Mouse (Mus musculus) MEL (cell line): ENCODE data around the gene Tmprss12. TPM values are rescaled to one million over a fixed set of nuclear protein-coding genes. Genes with fewer than 3 reads are reported as not detected.
A peak's percentile ranks its signal among the peaks of the same experiment; 100 is the strongest.

Experiments
- DNase-seq: peaks from one replicate; pipeline ENCODE4 v3.0.0; 2011; ENCODE audit warnings: low read depth, low spot score
- H3K27ac ChIP-seq: 2 replicates; pipeline ENCODE4 v1.5.1; 2012; ENCODE audit warnings: low read depth, mild to moderate bottlenecking, control low read depth, low read length, moderate library complexity; ENCODE audit not compliant: control insufficient read depth
- H3K27me3 ChIP-seq, 2 experiments: fragments of 150-350 bp in 1 of 2; sonication (generic) in 1 of 2; 2 replicates each; pipeline ENCODE4 v1.6.1; 2012; ENCODE audit warnings: low read length in 2 of 2, mild to moderate bottlenecking in 2 of 2, improper control_type of control experiment in 1 of 2, moderate library complexity in 1 of 2; ENCODE audit not compliant: insufficient read depth in 2 of 2, control insufficient read depth in 1 of 2
- H3K36me3 ChIP-seq, 2 experiments: 2 replicates each; pipeline ENCODE4 v1.6.1; 2012 to 2014; ENCODE audit warnings: low read length in 2 of 2, improper control_type of control experiment in 1 of 2, inconsistent platforms in 1 of 2, mild to moderate bottlenecking in 1 of 2; ENCODE audit not compliant: insufficient read depth in 2 of 2, control insufficient read depth in 1 of 2
- H3K4me1 ChIP-seq, 2 experiments: fragments of 150-350 bp in 1 of 2; sonication (generic) in 1 of 2; 2 replicates each; pipeline ENCODE4 v1.6.1; 2012; ENCODE audit warnings: low read length in 2 of 2, improper control_type of control experiment in 1 of 2, mild to moderate bottlenecking in 1 of 2; ENCODE audit not compliant: insufficient read depth in 2 of 2, control insufficient read depth in 1 of 2
- H3K4me3 ChIP-seq, 2 experiments: fragments of 150-350 bp in 1 of 2; sonication (generic) in 1 of 2; 2 replicates each; pipeline ENCODE4 v1.5.1; 2012; ENCODE audit warnings: low read depth in 2 of 2, low read length in 2 of 2, mild to moderate bottlenecking in 2 of 2, moderate library complexity in 2 of 2, control low read depth in 1 of 2, improper control_type of control experiment in 1 of 2; ENCODE audit not compliant: control insufficient read depth in 1 of 2, insufficient read depth in 1 of 2
- H3K79me2 ChIP-seq: 2 replicates; pipeline ENCODE4 v1.6.1; 2012; ENCODE audit warnings: mild to moderate bottlenecking, low read length, moderate library complexity; ENCODE audit not compliant: control insufficient read depth, poor library complexity, insufficient read depth
- H3K9ac ChIP-seq: 2 replicates; pipeline ENCODE4 v1.6.1; 2012; ENCODE audit warnings: low read depth, mild to moderate bottlenecking, control low read depth, low read length, moderate library complexity; ENCODE audit not compliant: control insufficient read depth, poor library complexity, severe bottlenecking
- H3K9me3 ChIP-seq: fragments of 150-350 bp; sonication (generic); replicated peaks from 2 replicates; pipeline ENCODE4 v1.6.1; 2012; ENCODE audit warnings: mild to moderate bottlenecking, low read length, improper control_type of control experiment, moderate library complexity; ENCODE audit not compliant: insufficient read depth
- BHLHE40 ChIP-seq: IDR thresholded peaks from 2 replicates; pipeline ENCODE4 v1.6.1; 2012; ENCODE audit warnings: low read depth, mild to moderate bottlenecking, inconsistent platforms, low read length, improper control_type of control experiment, borderline replicate concordance
- CHD1 ChIP-seq: IDR thresholded peaks from 2 replicates; pipeline ENCODE4 v1.6.1; 2012; ENCODE audit warnings: low read depth, mild to moderate bottlenecking, inconsistent platforms, low read length, improper control_type of control experiment
- CTCF ChIP-seq, 3 experiments: IDR thresholded peaks in 2 of 3; conservative IDR thresholded peaks in 1 of 3; 2 replicates each; pipeline ENCODE4 v1.5.1; 2011 to 2012; ENCODE audit warnings: low read length in 3 of 3, low read depth in 2 of 3, mild to moderate bottlenecking in 2 of 3, improper control_type of control experiment in 1 of 3, inconsistent platforms in 1 of 3, mixed read lengths in 1 of 3, moderate library complexity in 1 of 3; ENCODE audit not compliant: control insufficient read depth in 1 of 3, insufficient read depth in 1 of 3, poor library complexity in 1 of 3, severe bottlenecking in 1 of 3
- E2F4 ChIP-seq: IDR thresholded peaks from 2 replicates; pipeline ENCODE4 v1.6.1; 2011; ENCODE audit warnings: low read depth, low read length, improper control_type of control experiment, borderline replicate concordance
- ELF1 ChIP-seq: IDR thresholded peaks from 2 replicates; pipeline ENCODE4 v1.6.1; 2014; ENCODE audit warnings: low read depth, mild to moderate bottlenecking, inconsistent platforms, low read length, improper control_type of control experiment, moderate library complexity
- EP300 ChIP-seq, 2 experiments: IDR thresholded peaks; 2 replicates each; pipeline ENCODE4 v1.6.1; 2011; ENCODE audit warnings: improper control_type of control experiment in 2 of 2, low read length in 2 of 2, low read depth in 1 of 2, mild to moderate bottlenecking in 1 of 2
- ETS1 ChIP-seq: IDR thresholded peaks from 2 replicates; pipeline ENCODE4 v1.6.1; 2012; ENCODE audit warnings: low read depth, mild to moderate bottlenecking, inconsistent platforms, low read length, improper control_type of control experiment, moderate library complexity
- GABPA ChIP-seq: IDR thresholded peaks from 2 replicates; pipeline ENCODE4 v1.6.1; 2012; ENCODE audit warnings: low read depth, mild to moderate bottlenecking, inconsistent platforms, low read length, improper control_type of control experiment, moderate library complexity
- GATA1 ChIP-seq: IDR thresholded peaks from 2 replicates; pipeline ENCODE4 v1.6.1; 2011; ENCODE audit warnings: low read depth, low read length, improper control_type of control experiment
- KAT2A ChIP-seq: conservative IDR thresholded peaks from 2 replicates; pipeline ENCODE4 v1.6.1; 2012; ENCODE audit warnings: low read depth, low read length, improper control_type of control experiment, inconsistent platforms
- MAFK ChIP-seq: IDR thresholded peaks from 2 replicates; pipeline ENCODE4 v1.6.1; 2011; ENCODE audit warnings: low read depth, mild to moderate bottlenecking, low read length, improper control_type of control experiment, borderline replicate concordance
- MAZ ChIP-seq: IDR thresholded peaks from 2 replicates; pipeline ENCODE4 v1.6.1; 2012; ENCODE audit warnings: low read depth, mild to moderate bottlenecking, inconsistent platforms, low read length, improper control_type of control experiment
- MXI1 ChIP-seq: IDR thresholded peaks from 2 replicates; pipeline ENCODE4 v1.6.1; 2011; ENCODE audit warnings: mild to moderate bottlenecking, low read depth, low read length, improper control_type of control experiment
- MYB ChIP-seq: IDR thresholded peaks from 2 replicates; pipeline ENCODE4 v1.6.1; 2011; ENCODE audit warnings: mild to moderate bottlenecking, low read depth, low read length, improper control_type of control experiment
- MYC ChIP-seq: IDR thresholded peaks from 2 replicates; pipeline ENCODE4 v1.6.1; 2011; ENCODE audit warnings: low read depth, mild to moderate bottlenecking, low read length, improper control_type of control experiment, moderate library complexity
- NELFE ChIP-seq: IDR thresholded peaks from 2 replicates; pipeline ENCODE4 v1.6.1; 2011; ENCODE audit warnings: low read depth, low read length, improper control_type of control experiment
- NRF1 ChIP-seq: IDR thresholded peaks from 2 replicates; pipeline ENCODE4 v1.6.1; 2014; ENCODE audit warnings: low read depth, mild to moderate bottlenecking, inconsistent platforms, low read length, improper control_type of control experiment, moderate library complexity; ENCODE audit not compliant: poor library complexity, insufficient read depth, severe bottlenecking
- POLR2A ChIP-seq, 2 experiments: IDR thresholded peaks; 2 replicates each; pipeline ENCODE4 v1.6.1; 2011 to 2012; ENCODE audit warnings: low read length in 2 of 2, mild to moderate bottlenecking in 2 of 2, control low read depth in 1 of 2, improper control_type of control experiment in 1 of 2, low read depth in 1 of 2, moderate library complexity in 1 of 2; ENCODE audit not compliant: control insufficient read depth in 1 of 2, insufficient read depth in 1 of 2, poor library complexity in 1 of 2
- POLR2AphosphoS2 ChIP-seq: IDR thresholded peaks from 2 replicates; pipeline ENCODE4 v1.6.1; 2011; ENCODE audit warnings: low read length, improper control_type of control experiment
- POLR2AphosphoS5 ChIP-seq: IDR thresholded peaks from 2 replicates; pipeline ENCODE4 v1.6.1; 2012; ENCODE audit warnings: low read depth, borderline replicate concordance, mild to moderate bottlenecking, inconsistent platforms, low read length, moderate library complexity, mixed read lengths
- RAD21 ChIP-seq: IDR thresholded peaks from 2 replicates; pipeline ENCODE4 v1.6.1; 2011; ENCODE audit warnings: mild to moderate bottlenecking, low read depth, low read length, improper control_type of control experiment
- RCOR1 ChIP-seq: IDR thresholded peaks from 2 replicates; pipeline ENCODE4 v1.6.1; 2012; ENCODE audit warnings: low read depth, mild to moderate bottlenecking, inconsistent platforms, low read length, improper control_type of control experiment
- SIN3A ChIP-seq: IDR thresholded peaks from 2 replicates; pipeline ENCODE4 v1.6.1; 2012; ENCODE audit warnings: low read length, improper control_type of control experiment, inconsistent platforms
- SMC3 ChIP-seq: IDR thresholded peaks from 2 replicates; pipeline ENCODE4 v1.6.1; 2011; ENCODE audit warnings: low read depth, low read length, improper control_type of control experiment
- TBP ChIP-seq: IDR thresholded peaks from 2 replicates; pipeline ENCODE4 v1.8.0; 2011; ENCODE audit warnings: low read depth, low read length, improper control_type of control experiment
- TCF12 ChIP-seq: IDR thresholded peaks from 2 replicates; pipeline ENCODE4 v1.6.1; 2014; ENCODE audit warnings: low read depth, mild to moderate bottlenecking, inconsistent platforms, low read length, improper control_type of control experiment, moderate library complexity
- UBTF ChIP-seq: IDR thresholded peaks from 2 replicates; pipeline ENCODE4 v1.6.1; 2012; ENCODE audit warnings: low read depth, mild to moderate bottlenecking, inconsistent platforms, low read length, improper control_type of control experiment, moderate library complexity, borderline replicate concordance; ENCODE audit not compliant: insufficient read depth
- USF1 ChIP-seq: IDR thresholded peaks from 2 replicates; pipeline ENCODE4 v1.6.1; 2014; ENCODE audit warnings: low read depth, mild to moderate bottlenecking, inconsistent platforms, low read length, improper control_type of control experiment, moderate library complexity
- USF2 ChIP-seq, 2 experiments: IDR thresholded peaks; 2 replicates each; pipeline ENCODE4 v1.6.1; 2011 to 2012; ENCODE audit warnings: improper control_type of control experiment in 2 of 2, low read length in 2 of 2, borderline replicate concordance in 1 of 2, inconsistent platforms in 1 of 2, low read depth in 1 of 2, mild to moderate bottlenecking in 1 of 2; ENCODE audit not compliant: insufficient read depth in 1 of 2
- ZC3H11A ChIP-seq: IDR thresholded peaks from 2 replicates; pipeline ENCODE4 v1.6.1; 2012; ENCODE audit warnings: low read depth, mild to moderate bottlenecking, inconsistent platforms, low read length, improper control_type of control experiment
- ZKSCAN1 ChIP-seq: IDR thresholded peaks from 2 replicates; pipeline ENCODE4 v1.6.1; 2012; ENCODE audit warnings: low read depth, mild to moderate bottlenecking, inconsistent platforms, low read length, improper control_type of control experiment, moderate library complexity
- ZMIZ1 ChIP-seq: IDR thresholded peaks from 2 replicates; pipeline ENCODE4 v1.6.1; 2012; ENCODE audit warnings: low read depth, mild to moderate bottlenecking, inconsistent platforms, low read length, improper control_type of control experiment, moderate library complexity
- polyA plus RNA-seq, 2 experiments: library from polyadenylated mRNA; stranded (reverse) in 1 of 2; unstranded in 1 of 2; fragments of >175 nt in 1 of 2; fragments of >200 nt in 1 of 2; gene quantifications; 2 replicates each; pipeline versions ENCODE4 v1.2.1 to v1.2.4; 2012; ENCODE audit warnings: low replicate concordance in 2 of 2, low read depth in 1 of 2; ENCODE audit not compliant: insufficient read length in 2 of 2, insufficient read depth in 1 of 2, missing spikeins in 1 of 2
- total RNA-seq: library from RNA; depleted of rRNA; stranded (reverse); fragments of 300-350 nt; gene quantifications from 2 replicates; pipeline ENCODE4 v1.2.3, GENCODE M21; 2012

Tmprss12 gene
- total and polyA plus RNA-seq, 3 experiments, result not detected

GRCm38 (mm10) chr15:100306201-100306600 lies 25.6 kb downstream of the Tmprss12 start:
- H3K9ac ChIP-seq, result no peak overlapping the region; the same call in 1 of the 2 replicates
- H3K4me3 ChIP-seq, result peak overlapping the region in 1 of 2 experiments; percentile 99; a peak in 2 of 4 replicates
- no peaks in the 10 kb centered on the region for H3K9me3 ChIP-seq
- DNase-seq, result peak; percentile 60
- H3K36me3 ChIP-seq, result peaks cover 0 to 21% of the 10 kb centered on the region in 2 experiments; a peak in 2 of 4 replicates
- H3K27ac ChIP-seq, result peak overlapping the region; percentile 30; the same call in 1 of the 2 replicates
- TF ChIP-seq EP300 (IDR thresholded peaks at IDR 0.05; ENCODE audit: low read depth in 1 of 2, low read length in 2 of 2), result peak in 1 of 2 experiments; percentile 25; a peak in 1 of 4 replicates
- no peak for TF ChIP-seq UBTF
- TF ChIP-seq TCF12, result no peak
- 0 out of 2 replicates have a peak, but pooled peaks have one; percentile 15 for TF ChIP-seq GATA1
- TF ChIP-seq E2F4, result no peak
- TF ChIP-seq ZC3H11A, result no peak
- no peak for TF ChIP-seq NELFE
- no peak for TF ChIP-seq SMC3
- TF ChIP-seq ZKSCAN1, result no peak
- TF ChIP-seq MAFK, result no peak
- TF ChIP-seq GABPA, result no peak
- TF ChIP-seq MXI1, result peak; percentile 51; the same call in 1 of the 2 replicates
- no peak for TF ChIP-seq CHD1
- no peak for TF ChIP-seq RAD21
- no peak for TF ChIP-seq POLR2AphosphoS5
- no peak for TF ChIP-seq NRF1
- TF ChIP-seq CTCF (IDR thresholded peaks at IDR 0.05 in 2 of 3, conservative IDR thresholded peaks at IDR 0.05 in 1 of 3; ENCODE audit: control insufficient read depth in 1 of 3, insufficient read depth in 1 of 3, low read depth in 2 of 3, low read length in 3 of 3, poor library complexity in 1 of 3, severe bottlenecking in 1 of 3), result no peak
- TF ChIP-seq KAT2A, result no peak
- peak; percentile 47; the same call in 1 of the 2 replicates for TF ChIP-seq ZMIZ1
- no peak for TF ChIP-seq USF2 (IDR thresholded peaks at IDR 0.05; ENCODE audit: borderline replicate concordance in 1 of 2, insufficient read depth in 1 of 2, low read depth in 1 of 2, low read length in 2 of 2)
- TF ChIP-seq BHLHE40, result no peak
- no peak for TF ChIP-seq TBP
- no peak for TF ChIP-seq RCOR1
- TF ChIP-seq ETS1, result peak; percentile 67; the same call in 1 of the 2 replicates
- no peak for TF ChIP-seq MYC
- TF ChIP-seq SIN3A, result peak; percentile 59; the same call in 1 of the 2 replicates
- no peak for TF ChIP-seq ELF1
- TF ChIP-seq MAZ, result no peak
- no peak for TF ChIP-seq USF1
- TF ChIP-seq MYB, result no peak
- TF ChIP-seq POLR2A (IDR thresholded peaks at IDR 0.05; ENCODE audit: control insufficient read depth in 1 of 2, insufficient read depth in 1 of 2, low read depth in 1 of 2, low read length in 2 of 2, poor library complexity in 1 of 2), result no peak
- TF ChIP-seq POLR2AphosphoS2, result no peak
- H3K79me2 ChIP-seq, result peaks cover 7% of the 10 kb centered on the region
- H3K27me3 ChIP-seq, result no peaks in the 10 kb centered on the region
- peaks cover 19 to 22% of the 10 kb centered on the region in 2 experiments for H3K4me1 ChIP-seq
